Mouse (Mus musculus): ENCODE measurements around the gene Tigd2.
"Not testable (repeated sequence)": the region's sequence is repeated elsewhere in the genome, so short reads cannot be mapped to it uniquely, and the experiment has no call there.

Tigd2 gene

DNA sequence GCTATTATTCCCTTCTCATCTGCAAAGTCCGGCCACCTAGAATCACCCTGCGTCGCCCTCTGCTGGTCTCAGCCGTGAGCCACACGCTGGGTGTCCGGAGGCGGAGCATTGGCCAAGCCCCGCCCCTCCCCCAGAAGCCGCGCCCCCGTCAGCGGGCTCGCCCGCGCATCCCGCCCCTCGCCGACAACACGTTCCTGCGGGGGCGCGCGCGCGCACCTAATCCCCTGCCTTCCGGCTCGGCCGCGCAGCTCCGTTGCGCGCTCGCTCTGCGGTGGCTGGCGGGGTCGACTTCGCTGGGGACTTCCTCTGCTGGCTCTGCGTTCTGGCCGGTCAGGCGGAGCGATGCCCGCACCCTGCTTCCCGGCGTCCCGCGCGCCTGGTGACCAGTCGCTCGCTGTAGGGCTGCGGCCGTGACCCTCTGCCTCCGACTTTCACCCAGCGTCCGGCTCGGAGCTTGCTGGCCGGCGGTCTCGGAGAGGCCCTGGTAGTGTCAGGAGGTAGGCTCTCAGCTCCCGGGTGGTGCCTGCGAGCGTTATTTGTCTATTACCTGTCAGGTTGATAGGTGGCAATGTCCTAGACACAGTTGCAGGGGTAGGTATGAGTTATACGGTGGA, at the start of gene Tigd2:
Gene Tigd2 (plus strand): TSS at position 186 of the 614 bp plus-strand sequence.
- peak; percentile 84 for DNase-seq (ENCODE audit: low spot score)

DNA sequence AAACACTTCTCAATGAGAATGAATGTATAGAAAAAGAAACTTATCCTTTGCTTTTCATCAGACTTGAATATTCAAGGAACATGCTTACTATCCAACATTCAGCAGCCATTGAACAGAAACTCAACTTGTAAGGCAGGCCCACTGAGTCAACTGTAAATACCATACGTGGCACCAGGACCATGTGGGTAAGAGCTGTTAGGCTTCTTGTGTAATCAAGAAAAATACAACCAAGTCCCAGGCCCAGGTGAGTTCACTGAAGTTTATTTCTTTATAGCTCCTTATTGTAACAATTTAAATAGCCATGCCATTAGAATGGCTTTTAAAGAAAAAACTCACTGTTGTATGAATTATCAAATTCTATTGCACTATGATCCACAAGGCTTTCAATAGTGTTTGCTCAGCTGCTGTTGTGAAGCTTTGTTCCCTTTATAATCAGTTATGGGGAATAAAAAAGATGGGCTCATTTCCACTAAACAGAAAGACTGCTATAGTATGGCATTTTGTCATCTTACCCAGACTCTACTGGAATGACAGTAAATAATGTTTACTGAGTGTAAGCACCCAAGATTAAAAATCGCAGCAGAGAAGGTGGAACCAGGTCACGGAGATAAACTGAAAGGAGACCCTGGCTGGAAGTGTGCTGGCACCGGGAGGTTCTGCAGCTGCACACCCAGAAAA, 46.7 kb upstream of the Tigd2 start:
- no peak for DNase-seq (ENCODE audit: low spot score)

DNA sequence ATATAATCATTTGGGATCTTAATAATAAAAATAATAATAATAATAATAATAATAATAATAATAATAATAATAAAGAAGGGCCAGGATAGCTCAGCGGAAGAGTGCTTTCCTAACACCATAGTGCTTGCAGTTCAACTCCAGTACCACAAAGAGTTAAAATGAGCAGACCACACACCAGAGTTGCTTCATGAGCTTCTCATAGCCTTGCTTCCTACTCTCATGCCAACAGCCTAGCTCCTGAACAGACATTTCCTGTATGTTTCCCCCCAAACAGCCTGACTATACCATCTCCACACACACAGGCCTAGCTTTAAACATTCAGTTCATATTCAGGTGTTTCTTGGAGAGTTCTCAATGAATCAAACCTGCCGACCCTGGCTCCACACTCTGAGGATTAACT, 45.8 kb upstream of the Tigd2 start:
- no peak for DNase-seq (ENCODE audit: low spot score)

DNA sequence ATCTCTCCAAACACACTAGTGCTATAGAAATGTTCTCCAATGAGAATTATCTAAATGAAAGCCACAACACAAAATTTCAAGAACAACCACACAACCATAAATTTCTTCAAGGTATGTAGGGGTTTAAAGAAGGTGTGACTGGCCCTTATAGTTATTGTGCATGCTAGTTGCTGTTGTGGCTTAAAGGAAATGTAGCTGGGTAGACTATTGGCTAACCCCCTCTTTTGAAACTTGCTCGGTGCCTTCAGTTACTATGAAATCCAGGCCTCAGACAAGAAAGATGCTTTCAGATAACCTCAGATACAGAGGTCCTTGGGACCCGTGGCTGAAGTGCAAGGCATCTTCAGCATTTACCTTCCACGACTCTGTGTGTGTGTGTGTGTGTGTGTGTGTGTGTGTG, 45.3 kb upstream of the Tigd2 start:
- no peak for DNase-seq (ENCODE audit: low spot score)

DNA sequence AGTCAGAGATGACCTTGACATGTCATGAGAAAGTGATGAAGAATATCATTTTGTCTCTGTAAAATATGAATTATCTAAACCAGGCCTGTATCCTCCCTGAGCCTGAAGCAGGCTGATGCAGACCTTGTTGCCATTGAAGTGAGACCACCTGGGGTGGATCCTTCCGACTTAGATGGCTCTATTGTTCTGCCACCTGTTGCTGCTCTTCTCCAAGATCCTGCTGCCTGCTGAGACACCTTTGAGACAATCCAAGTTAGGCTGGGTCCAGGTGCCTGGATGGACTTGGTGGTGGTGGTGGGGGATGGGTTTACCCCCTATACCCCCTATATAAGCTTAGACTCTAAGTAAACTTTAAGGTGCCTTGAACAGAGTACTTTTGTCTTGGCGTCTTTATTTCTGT, 39.7 kb upstream of the Tigd2 start:
- no peak for DNase-seq (ENCODE audit: low spot score)

DNA sequence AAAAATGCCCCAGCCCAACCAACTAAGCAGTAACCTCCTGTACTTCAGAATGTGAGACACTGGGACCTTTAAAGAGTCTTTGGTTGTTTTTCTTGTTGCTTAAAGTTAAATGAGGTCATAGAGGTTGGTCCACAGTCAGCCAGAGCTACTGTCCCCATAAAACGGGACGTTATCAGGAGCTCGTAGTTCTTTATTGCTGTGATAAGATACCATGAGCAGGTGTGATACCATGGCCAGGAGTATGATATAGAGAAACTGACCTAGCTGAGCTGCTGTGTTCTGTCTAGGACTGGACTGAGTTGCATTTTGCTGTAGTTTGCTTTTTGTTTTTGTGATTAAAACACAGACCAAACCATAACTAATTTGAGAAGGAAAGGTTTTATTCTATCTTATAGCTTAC, 37.4 kb upstream of the Tigd2 start:
- DNase-seq (ENCODE audit: low spot score): no peak

DNA sequence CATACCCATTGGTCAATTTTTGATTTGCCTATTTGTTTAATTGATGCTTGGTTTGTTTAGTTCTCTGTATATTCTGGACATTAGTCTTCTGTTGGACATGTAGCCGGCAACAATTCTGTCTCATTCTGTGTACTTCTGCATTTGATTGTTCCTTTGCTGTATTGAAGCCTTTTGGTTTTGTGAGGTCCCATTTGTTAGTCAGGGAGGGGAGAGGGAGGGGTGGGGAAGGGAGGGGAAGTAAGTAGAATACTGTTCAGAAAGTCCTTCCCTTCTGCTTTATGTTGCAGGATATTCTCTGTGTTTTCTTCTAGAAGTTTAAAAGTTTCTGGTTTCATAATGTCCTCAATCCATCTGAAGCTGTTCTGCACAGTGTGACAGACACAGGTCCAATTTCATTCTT, 34.7 kb upstream of the Tigd2 start:
- DNase-seq (ENCODE audit: low spot score): no peak

DNA sequence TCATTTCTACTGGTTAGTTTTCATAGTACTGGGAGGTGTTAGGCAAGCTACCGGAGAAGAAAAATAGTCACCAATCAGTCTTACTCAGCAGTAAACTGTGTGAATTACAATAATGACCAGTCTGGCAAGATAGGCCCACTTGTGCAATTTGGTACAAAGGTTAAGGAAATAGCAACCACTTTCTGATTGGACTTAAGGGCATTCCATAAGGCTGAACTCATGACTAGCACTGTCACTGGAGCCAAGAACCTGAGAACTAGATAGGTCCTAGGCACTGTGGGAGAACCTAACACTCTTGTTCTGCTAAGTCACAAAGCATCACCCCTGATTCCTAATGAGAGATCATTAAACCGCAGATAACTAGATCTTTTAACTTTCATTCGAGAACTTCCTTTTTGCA, 30.6 kb upstream of the Tigd2 start:
- no peak for DNase-seq (ENCODE audit: low spot score)

DNA sequence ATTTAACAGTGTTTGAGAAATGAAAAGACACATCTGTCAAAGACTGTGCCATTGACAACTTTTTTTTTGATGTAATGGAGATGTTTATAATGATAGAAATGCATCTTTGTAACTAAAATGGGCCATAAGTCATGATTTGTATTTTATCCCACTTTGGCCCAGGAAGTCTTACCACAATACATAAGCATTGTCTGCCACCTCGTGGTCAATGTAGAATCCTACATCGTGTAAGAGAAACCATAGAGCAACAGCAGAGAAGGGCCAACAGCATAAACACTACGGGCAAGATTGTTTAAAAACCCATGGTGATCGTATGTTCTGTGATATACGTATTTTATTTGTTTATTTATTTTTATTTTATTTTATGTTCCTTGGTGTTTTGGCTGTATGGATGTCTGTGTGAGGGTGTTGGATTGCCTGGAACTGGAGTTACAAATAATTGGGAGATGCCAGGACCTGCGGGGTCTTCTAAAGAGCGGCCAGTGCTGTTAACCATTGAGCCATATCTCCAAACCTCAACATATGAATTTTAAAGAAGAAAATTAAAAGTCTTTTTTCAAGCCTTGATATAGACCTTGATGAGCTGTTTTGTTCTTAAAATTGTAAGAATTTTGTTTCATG, 28.2 kb upstream of the Tigd2 start:
- no peak for DNase-seq (ENCODE audit: low spot score)

DNA sequence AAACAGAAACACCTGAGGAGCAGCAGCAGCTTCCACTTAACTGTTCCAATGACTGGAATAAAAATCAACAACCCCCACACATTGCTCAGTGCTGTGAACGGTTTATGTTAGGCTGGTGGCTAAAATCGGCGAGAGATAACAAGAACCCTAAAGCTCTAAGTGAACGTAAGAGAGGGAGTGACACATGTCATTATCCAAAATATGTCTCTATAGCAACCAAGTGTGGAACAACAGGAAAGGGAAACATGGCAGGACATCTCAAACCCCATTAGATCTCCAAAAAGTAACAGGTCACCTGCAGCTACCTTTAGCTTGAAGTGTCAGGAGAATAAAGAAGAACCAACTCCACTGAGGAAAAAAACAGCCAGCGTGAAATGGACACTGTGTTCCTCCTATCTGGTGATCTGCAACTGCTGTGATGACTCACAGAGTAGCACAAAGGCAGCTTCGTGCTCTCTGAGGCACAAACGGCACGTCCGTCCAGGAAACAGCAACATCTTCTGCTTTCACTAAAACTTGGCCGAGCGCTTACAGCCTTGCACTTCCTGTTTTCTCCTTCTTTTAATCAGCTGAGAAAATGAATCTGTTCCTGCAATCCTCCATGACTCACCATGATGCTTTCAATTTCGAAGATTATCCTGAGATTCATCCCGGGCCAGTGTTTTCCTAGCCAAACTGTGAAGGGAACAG, 23.5 kb upstream of the Tigd2 start:
- DNase-seq (ENCODE audit: low spot score): no peak

DNA sequence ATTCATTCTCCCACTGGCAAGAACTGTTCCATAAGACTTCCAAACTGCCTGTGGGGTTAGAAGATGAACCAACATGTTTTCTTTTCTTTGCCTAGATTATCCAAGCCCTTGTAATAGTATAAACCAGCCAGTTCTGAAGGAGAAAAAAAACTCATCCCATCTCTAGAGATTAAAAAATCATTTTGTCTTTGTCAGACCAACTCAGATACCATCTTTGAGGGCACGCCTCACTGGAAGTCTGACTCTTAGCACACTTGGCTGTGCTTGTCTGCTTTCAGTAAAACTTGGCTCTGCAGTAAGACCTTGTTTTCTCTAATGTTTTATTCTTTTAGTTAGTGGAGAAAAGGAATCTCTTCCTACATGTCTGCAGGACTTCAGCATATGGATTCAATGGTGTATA, 18.7 kb upstream of the Tigd2 start:
- DNase-seq (ENCODE audit: low spot score): no peak

DNA sequence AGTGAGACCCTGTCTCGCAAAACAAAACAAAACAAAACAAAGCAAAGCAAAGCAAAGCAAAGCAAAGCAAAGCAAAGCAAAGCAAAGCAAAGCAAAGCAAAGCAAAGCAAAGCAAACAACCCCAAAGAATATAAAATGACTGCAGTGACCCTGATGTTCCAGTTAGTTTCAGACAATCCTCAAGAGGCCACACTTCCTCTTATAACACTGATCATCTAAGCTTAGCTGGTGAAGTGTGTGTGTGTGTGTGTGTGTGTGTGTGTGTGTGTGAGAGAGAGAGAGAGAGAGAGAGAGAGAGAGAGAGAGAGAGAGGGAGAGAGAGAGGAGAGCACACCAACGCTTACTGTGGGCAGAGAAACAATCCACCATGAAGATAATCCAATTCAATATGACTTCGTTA, 14.2 kb upstream of the Tigd2 start:
- not testable (repeated sequence) for DNase-seq (ENCODE audit: low spot score)

DNA sequence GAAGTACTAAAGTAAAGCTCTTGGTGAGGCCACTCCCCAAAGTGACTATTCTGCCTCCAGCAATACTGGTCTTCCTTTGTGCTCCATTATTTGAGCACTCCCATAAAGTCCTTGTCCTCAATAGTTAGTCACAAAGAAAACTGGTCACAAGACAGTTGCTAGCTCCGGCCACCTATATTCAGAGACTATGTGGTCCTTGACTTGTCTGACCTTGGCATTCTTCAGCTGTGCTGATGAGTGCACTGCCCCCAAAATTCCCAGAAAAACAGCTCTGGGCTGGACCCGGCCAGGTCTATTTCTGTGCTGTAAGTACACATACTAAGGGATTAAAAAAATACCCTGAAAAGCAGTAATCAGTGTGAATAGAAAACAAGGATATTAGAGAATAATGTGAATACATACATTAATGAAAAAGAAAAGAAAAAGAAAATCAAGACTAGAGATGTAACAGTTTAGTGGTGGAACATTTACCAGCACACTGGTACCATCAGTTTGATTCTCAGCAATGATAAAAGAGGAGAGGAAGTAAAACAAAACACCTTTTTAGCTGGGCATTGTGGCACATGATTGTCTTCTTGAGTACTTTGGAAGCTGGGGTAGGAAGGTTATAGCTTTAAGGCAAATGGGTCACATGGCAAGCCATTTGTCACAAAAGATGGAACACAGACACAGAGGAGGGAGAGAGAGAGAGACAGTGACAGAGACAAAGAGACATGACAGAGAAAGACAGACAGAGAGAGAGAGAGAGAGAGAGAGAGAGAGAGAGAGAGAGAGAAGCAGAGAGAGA, 12.6 kb upstream of the Tigd2 start:
- DNase-seq (ENCODE audit: low spot score): no peak

DNA sequence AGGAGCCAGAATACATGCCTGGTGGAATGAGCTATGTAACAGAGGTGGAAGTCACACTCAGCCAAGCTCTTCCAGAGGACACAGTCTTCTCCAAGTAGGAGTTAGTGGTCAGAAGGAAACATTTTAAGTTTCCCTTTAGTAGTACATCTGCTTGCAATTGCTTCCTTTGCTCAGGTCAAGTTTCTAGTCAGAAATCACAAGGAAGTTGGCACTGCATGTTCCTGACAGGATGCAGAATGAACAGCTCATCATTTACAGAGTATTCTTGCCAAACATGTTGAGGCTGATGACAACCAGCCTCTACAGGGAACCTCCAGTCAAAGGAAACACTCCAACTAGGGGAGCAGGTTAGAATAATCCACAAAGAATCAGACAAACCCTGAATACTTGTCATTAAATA, 11.9 kb upstream of the Tigd2 start:
- no peak for DNase-seq (ENCODE audit: low spot score)

DNA sequence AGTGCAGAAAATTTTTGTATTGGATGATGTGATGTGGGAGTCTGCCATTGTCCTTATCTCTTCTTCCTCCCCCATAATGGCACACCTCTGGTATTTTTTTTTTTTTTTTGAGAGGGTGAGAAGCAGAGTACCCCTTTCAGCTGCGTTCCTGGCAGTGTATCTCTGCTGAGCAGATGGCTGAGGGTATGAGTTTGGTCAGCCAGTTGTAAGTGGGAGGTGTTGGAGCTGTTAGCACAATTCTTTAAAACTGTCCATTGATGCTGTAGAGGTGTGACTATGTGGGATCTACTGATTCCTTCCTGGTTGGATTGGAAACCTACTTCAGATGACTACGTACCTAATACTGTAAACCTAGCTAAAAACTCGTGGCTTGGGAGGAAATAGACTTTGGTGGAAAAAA, 10.3 kb upstream of the Tigd2 start:
- DNase-seq (ENCODE audit: low spot score): no peak

DNA sequence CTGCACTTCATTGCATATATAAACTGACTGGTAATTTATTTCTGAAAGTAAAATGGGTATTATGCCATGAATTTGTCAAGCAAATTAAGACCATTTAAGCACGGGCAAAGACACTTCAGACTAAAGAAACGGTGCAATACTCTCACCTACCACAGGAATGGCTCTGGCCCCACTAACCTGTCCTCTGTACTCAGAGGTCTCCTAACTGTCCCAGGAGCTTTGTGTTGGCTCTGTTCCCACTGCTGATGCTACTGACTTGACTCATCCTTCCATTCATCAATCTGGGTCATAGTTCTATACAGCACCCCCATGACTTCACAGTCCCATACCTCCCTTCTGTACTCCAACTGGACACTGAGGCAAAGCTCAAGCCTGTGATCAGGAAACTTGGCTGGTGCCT, 9.6 kb upstream of the Tigd2 start:
- DNase-seq (ENCODE audit: low spot score): no peak

DNA sequence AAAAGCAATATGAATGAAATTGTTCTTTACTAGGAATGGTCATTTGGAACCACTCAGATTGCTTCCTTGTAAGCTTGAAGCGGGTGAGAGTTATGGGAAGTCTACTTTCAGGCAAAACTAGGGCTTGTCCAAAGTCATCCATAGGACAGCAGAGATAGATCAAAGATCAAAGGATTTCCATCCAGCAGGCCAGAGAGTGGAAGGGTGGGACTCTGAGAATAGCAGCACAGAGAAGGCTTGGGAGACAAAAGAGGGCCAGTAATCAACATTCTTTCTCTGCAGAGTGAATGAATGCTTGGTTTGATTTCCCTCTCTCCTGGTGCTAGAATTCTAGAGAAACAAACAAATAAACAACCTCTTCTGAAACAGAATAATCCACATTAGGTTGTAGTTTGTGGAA, 1.1 kb upstream of the Tigd2 start:
- DNase-seq (ENCODE audit: low spot score): no peak

DNA sequence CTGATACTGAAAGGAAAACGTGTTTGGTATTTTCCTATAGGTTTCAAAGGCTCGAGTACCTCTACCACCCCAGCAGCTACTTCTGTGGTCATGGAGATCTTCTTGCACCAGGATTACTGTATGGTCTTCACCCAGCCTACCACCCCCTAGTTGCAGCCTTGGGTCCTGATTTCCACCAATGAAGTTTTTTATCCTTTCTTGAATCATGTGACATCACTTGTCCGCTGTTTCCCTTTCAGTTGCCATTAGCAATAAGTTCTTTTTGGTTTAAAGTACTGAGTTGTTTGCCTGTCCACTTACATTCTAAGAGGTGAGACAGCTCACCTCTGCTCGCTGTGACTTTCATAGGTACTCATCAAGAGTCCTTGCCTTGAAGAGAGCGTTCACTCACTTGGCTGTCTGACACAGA, 633 bp downstream of the Tigd2 start:
- peak; percentile 5 for DNase-seq (ENCODE audit: low spot score)

DNA sequence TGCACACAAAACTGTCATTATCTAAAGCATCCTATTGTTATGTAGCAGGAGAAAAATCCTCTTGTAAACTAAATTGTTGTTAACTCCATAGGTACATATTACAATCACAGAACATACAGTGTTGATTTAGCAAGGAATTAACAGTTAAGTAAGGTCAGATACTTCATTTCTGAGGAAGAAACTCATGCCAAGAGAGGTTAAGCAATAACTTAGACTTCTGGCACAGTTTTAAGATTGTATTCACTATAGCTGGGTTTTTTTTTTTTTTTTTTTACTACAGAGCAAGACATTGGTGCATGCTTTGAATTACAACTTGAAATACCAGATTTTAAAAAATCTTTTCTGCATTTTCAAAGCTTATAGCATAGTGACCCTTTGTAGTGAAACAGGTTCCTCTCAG, 24.5 kb downstream of the Tigd2 start:
- no peak for DNase-seq (ENCODE audit: low spot score)

DNA sequence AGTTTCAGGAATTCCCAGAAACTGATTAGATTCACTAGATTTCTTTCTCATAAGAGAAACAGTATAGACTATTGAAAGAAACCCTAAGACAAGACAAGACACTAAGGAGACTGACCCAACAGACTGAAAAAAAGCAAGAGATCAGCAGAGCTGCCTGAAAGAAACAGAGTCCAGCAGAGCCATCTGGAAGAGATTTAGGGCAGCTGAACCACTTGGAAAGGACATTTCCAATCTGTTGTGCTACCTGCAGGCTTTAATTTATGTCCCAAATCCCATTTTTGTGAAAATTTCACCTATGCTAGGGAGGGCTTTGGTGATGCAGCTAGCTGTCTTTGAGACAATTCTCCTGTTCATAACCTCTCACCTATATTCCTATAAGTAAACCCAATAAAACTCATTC, 25.0 kb downstream of the Tigd2 start:
- no peak for DNase-seq (ENCODE audit: low spot score)

DNA sequence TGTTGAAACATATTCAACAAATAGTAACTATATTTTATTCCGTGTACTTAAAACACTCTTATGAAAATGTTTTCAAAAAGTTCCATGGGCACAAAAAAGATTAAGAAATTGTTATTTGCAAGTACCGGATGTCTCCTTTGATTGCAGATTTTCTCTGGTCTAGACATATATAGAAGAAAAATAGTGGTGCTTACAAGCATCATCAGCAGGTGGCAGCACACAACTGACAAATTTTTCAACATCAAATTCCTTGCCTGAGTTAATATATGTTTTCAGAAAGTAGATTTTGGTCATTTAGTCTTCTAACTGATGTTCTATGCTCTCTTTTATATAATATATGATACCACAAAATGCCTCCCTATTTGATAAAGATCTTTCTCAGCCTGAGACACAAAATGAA, 41.0 kb downstream of the Tigd2 start:
- DNase-seq (ENCODE audit: low spot score): no peak

DNA sequence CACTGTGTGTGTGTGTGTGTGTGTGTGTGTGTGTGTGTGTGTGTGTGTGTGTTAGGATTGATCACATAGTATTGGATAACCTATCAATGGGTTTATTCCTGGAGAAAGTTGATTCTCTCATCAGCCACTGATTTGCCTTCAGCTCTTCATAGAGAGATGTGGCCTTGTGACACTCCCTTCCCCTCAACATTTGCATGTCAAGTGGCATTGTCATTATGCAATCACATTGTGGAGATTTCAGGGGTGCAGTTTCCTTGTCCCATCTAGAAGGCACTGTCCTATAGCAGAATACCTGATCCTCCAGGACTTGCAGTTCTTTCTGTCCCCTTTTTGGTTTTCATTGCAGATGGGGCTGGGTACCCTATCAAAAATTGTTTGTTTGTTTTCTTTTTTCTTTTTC, 41.9 kb downstream of the Tigd2 start:
- no peak for DNase-seq (ENCODE audit: low spot score)

Data from ovary, postnatal 10 days (tissue).